Mouse (Mus musculus): ENCODE measurements around the gene Fndc3b. TPM values are rescaled to one million over a fixed set of nuclear protein-coding genes. Genes with fewer than 3 reads are reported as not detected.

Fndc3b gene
- total and polyA plus RNA-seq, 3 experiments: 0.03 to 0.05 (median 0.04) TPM

GRCm38 (mm10) chr3:27624974-27625591, 86.0 kb downstream of the Fndc3b start:
- TF ChIP-seq MXI1 (IDR thresholded peaks at IDR 0.05; ENCODE audit: low read depth, low read length): no peak
- TF ChIP-seq CHD1 (IDR thresholded peaks at IDR 0.05; ENCODE audit: low read depth, low read length): no peak
- TF ChIP-seq CTCF (conservative IDR thresholded peaks at IDR 0.05 in 1 of 2, IDR thresholded peaks at IDR 0.05 in 1 of 2; ENCODE audit: low read depth in 2 of 2, low read length in 2 of 2): no peak
- TF ChIP-seq TBP (conservative IDR thresholded peaks at IDR 0.05; ENCODE audit: low read depth, low read length): no peak
- TF ChIP-seq JUND (conservative IDR thresholded peaks at IDR 0.05; ENCODE audit: low read depth, low read length): no peak
- no peak for TF ChIP-seq SIN3A (IDR thresholded peaks at IDR 0.05; ENCODE audit: low read length)
- no peak for TF ChIP-seq ZMIZ1 (IDR thresholded peaks at IDR 0.05; ENCODE audit: low read depth, low read length)
- no peak for TF ChIP-seq HCFC1 (IDR thresholded peaks at IDR 0.05; ENCODE audit: low read depth, low read length)
- no peak for TF ChIP-seq USF2 (conservative IDR thresholded peaks at IDR 0.05; ENCODE audit: low read depth, low read length)
- TF ChIP-seq POLR2A (IDR thresholded peaks at IDR 0.05; ENCODE audit: low read depth, low read length): no peak
- no peak for TF ChIP-seq ELF1 (IDR thresholded peaks at IDR 0.05; ENCODE audit: low read depth, low read length)
- no peak for TF ChIP-seq ZKSCAN1 (IDR thresholded peaks at IDR 0.05; ENCODE audit: borderline replicate concordance, low read depth, low read length)
- TF ChIP-seq CHD2 (IDR thresholded peaks at IDR 0.05; ENCODE audit: low read length): no peak
- TF ChIP-seq PAX5 (IDR thresholded peaks at IDR 0.05; ENCODE audit: low read length): no peak
- no peak for TF ChIP-seq EP300 (IDR thresholded peaks at IDR 0.05; ENCODE audit: low read length)
- dilution Hi-C loops (cut with MboI; ENCODE audit: extremely low pct_ligation_motif_present, extremely low pct_unique_long_range_greater_than_20kb, low sequenced_read_pairs): no loop called here
- Histone ChIP-seq H3K4me2 (ENCODE audit: insufficient read depth, low read depth, poor library complexity, severe bottlenecking) (no peak overlapping the region), H3K9ac (ENCODE audit: insufficient read depth, low read depth) (no peak overlapping the region), H3K4me3 (replicated peaks in 1 of 3; ENCODE audit: low read depth in 2 of 3, low read length in 2 of 3, poor library complexity in 1 of 3) (no peak overlapping the region), H3K27me3 (replicated peaks) (no peaks in the 10 kb centered on the region), H3K36me3 (replicated peaks in 1 of 2; ENCODE audit: control insufficient read depth in 1 of 2, insufficient read depth in 1 of 2, low read length in 1 of 2) (no peaks in the 10 kb centered on the region), H3K9me3 (replicated peaks; ENCODE audit: low read length) (no peaks in the 10 kb centered on the region), H3K4me1 (ENCODE audit: control insufficient read depth in 1 of 2, insufficient read depth in 2 of 2) (no peaks in the 10 kb centered on the region), H3K27ac (ENCODE audit: insufficient read depth, low read depth) (no peak overlapping the region), H3K79me2 (replicated peaks; ENCODE audit: control insufficient read depth, extremely low read depth, insufficient read depth, poor library complexity, severe bottlenecking) (no peaks in the 10 kb centered on the region)
- in situ Hi-C loops (cut with MboI; ENCODE audit: low pct_ligation_motif_present, low pct_unique_long_range_greater_than_20kb, low sequenced_read_pairs): no loop called here
- DNase-seq (ENCODE audit: extremely low read depth): no peak

- H3K9ac ChIP-seq (ENCODE audit: insufficient read depth, low read depth): no peak overlapping the region
- no peak overlapping the region for H3K4me2 ChIP-seq (ENCODE audit: insufficient read depth, low read depth, poor library complexity, severe bottlenecking)
- no peak overlapping the region for H3K4me3 ChIP-seq (replicated peaks in 1 of 3; ENCODE audit: low read depth in 2 of 3, low read length in 2 of 3, poor library complexity in 1 of 3)
- no peaks in the 10 kb centered on the region for H3K36me3 ChIP-seq (replicated peaks in 1 of 2; ENCODE audit: control insufficient read depth in 1 of 2, insufficient read depth in 1 of 2, low read length in 1 of 2)
- H3K27ac ChIP-seq (ENCODE audit: insufficient read depth, low read depth): no peak overlapping the region
- H3K79me2 ChIP-seq (replicated peaks; ENCODE audit: control insufficient read depth, extremely low read depth, insufficient read depth, poor library complexity, severe bottlenecking): no peaks in the 10 kb centered on the region
- TF ChIP-seq MAFK (IDR thresholded peaks at IDR 0.05; ENCODE audit: insufficient replicate concordance, low read length): no peak
- TF ChIP-seq KAT2A (IDR thresholded peaks at IDR 0.05; ENCODE audit: insufficient replicate concordance, low read length): no peak
- TF ChIP-seq MAZ (IDR thresholded peaks at IDR 0.05; ENCODE audit: low read depth, low read length): no peak
- no peak for TF ChIP-seq MYC (IDR thresholded peaks at IDR 0.05; ENCODE audit: low read depth, low read length)
- no peaks in the 10 kb centered on the region for H3K9me3 ChIP-seq (replicated peaks; ENCODE audit: low read length)
- DNase-seq (ENCODE audit: extremely low read depth): no peak
- H3K4me1 ChIP-seq (ENCODE audit: control insufficient read depth in 1 of 2, insufficient read depth in 2 of 2): no peaks in the 10 kb centered on the region
- dilution Hi-C loops (cut with MboI; ENCODE audit: extremely low pct_ligation_motif_present, extremely low pct_unique_long_range_greater_than_20kb, low sequenced_read_pairs) (no loop called here), in situ Hi-C loops (cut with MboI; ENCODE audit: low pct_ligation_motif_present, low pct_unique_long_range_greater_than_20kb, low sequenced_read_pairs) (no loop called here)
- no peaks in the 10 kb centered on the region for H3K27me3 ChIP-seq (replicated peaks)
Observed at GRCm38 (mm10) chr3:27622451-27622850, 88.7 kb downstream of the Fndc3b start.
